Mouse (Mus musculus): ENCODE results near the gene 4930562C15Rik. TPM values are rescaled to one million over a fixed set of nuclear protein-coding genes. Genes with fewer than 3 reads are reported as not detected.

Gene 4930562C15Rik
- polyA plus RNA-seq, 1 experiment from 2014 or later: 0.89 TPM

DNA sequence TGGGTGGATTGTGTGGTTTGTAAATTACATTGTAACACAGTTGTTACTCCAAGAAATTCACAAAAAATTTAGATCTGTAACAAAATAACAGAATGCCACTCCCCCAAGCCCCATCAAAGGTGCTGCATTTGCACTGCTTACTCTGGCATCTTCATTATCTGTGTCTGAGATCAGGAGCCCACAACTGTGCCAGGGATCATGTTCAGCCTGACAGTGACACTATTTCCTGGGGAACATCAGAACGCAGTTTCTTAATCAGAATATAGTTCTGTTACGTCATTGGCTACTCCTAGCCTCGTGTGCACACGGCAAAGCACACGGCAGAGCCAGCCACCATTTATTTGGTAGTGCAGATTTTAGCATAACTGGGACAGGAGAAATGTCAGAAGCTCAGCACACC is 7.6 kb upstream of the 4930562C15Rik start:
- Histone ChIP-seq H3K9me3 (ENCODE audit: control insufficient read depth, low read length) (no peaks in the 10 kb centered on the region), H3K4me1 (ENCODE audit: control insufficient read depth, insufficient read depth, low read length) (no peaks in the 10 kb centered on the region), H3K36me3 (ENCODE audit: control insufficient read depth, insufficient read depth, low read length) (no peaks in the 10 kb centered on the region), H3K27ac (ENCODE audit: low read depth, low read length) (no peak overlapping the region), H3K27me3 (ENCODE audit: control insufficient read depth, insufficient read depth, low read length) (no peaks in the 10 kb centered on the region), H3K4me2 (replicated peaks; ENCODE audit: low read depth, low read length) (no peak overlapping the region), H3K4me3 (ENCODE audit: low read length) (no peak overlapping the region), H3K9ac (ENCODE audit: low read depth, low read length) (no peak overlapping the region)
- WGBS: 89% methylated on average over 5 of the region's 5 CpGs
- ATAC-seq (ENCODE audit: low FRiP score, low TSS enrichment): no peak

DNA sequence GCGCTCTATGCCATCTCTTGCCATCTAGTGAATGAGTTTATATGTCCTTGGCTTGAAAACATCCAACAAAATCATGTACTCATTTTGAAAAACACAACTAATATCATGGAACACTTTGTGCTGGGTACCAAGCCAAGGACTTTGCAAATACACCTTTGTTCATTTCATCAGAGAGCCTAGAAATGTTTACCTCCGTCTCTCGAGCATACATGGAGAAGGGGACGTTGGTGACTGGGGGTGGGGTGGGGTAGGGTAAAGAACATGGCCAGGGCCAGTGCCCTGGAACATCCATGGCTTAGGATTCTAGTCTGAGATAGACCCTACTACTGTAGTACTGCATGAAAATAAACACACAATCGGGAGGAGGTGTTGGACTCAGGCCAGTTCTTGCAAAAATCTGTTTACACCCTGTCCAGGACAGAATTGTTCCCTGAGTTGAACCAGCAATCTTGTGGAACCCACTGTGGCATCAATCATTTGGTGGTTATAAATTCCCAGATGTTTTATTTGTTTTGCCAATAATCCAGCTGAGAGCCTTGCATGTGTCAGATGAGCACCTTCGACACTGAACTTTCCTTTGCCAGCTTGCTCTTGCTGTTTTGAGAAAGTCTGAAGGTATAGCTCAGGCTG is 5.8 kb upstream of the 4930562C15Rik start:
- H3K9me3 ChIP-seq (ENCODE audit: control insufficient read depth, low read length): no peaks in the 10 kb centered on the region
- H3K4me2 ChIP-seq (replicated peaks; ENCODE audit: low read depth, low read length): no peak overlapping the region
- H3K36me3 ChIP-seq (ENCODE audit: control insufficient read depth, insufficient read depth, low read length): no peaks in the 10 kb centered on the region
- no peak for ATAC-seq (ENCODE audit: low FRiP score, low TSS enrichment)
- no peak overlapping the region for H3K9ac ChIP-seq (ENCODE audit: low read depth, low read length)
- H3K27ac ChIP-seq (ENCODE audit: low read depth, low read length): no peak overlapping the region
- no peaks in the 10 kb centered on the region for H3K4me1 ChIP-seq (ENCODE audit: control insufficient read depth, insufficient read depth, low read length)
- no peak overlapping the region for H3K4me3 ChIP-seq (ENCODE audit: low read length)
- 79% methylated on average over 6 of the region's 6 CpGs for WGBS
- no peaks in the 10 kb centered on the region for H3K27me3 ChIP-seq (ENCODE audit: control insufficient read depth, insufficient read depth, low read length)

DNA sequence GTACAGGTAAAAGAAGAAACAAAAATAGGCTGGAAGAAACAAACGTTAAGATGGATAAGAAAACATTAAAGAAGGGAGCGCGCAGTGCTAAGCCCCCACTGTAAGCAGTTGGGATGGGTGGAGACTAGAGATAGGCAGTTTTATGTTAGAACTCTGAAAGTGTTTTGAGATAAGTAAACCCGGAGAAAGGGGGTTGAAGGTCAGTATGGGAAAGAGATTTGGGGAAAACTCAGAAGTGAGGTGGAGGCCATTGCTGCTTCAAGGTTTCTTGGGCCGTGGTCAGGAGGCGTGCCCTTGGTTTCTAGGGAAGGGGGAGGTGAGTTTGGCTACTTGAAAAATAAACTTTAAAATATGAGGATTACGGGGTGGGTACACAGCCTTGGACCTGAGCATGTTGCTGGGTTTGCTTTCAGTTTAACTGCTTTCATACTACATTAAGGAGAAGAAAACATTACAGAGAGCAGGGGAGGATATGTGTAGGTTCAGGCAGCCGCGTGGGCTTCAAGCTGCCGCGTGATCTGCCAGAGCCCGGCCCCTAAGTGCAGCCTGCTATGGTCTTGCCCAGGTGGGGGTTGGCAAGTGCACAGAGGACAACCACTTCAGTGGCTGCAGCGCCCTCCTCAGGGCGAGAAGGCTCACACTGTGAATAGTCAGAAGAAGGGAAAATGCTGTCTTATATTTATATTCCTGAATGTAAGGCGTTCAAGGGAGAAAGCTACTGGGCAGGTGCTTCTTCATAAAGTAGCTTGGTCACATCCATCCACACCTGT is 3.4 kb upstream of the 4930562C15Rik start:
- Histone ChIP-seq H3K9ac (ENCODE audit: low read depth, low read length) (no peak overlapping the region), H3K27me3 (ENCODE audit: control insufficient read depth, insufficient read depth, low read length) (no peaks in the 10 kb centered on the region), H3K4me3 (ENCODE audit: low read length) (no peak overlapping the region), H3K9me3 (ENCODE audit: control insufficient read depth, low read length) (no peaks in the 10 kb centered on the region), H3K27ac (ENCODE audit: low read depth, low read length) (no peak overlapping the region), H3K4me1 (ENCODE audit: control insufficient read depth, insufficient read depth, low read length) (no peaks in the 10 kb centered on the region), H3K4me2 (replicated peaks; ENCODE audit: low read depth, low read length) (no peak overlapping the region), H3K36me3 (ENCODE audit: control insufficient read depth, insufficient read depth, low read length) (no peaks in the 10 kb centered on the region)
- 47% methylated on average over 15 of the region's 15 CpGs for WGBS
- ATAC-seq (ENCODE audit: low FRiP score, low TSS enrichment): no peak

DNA sequence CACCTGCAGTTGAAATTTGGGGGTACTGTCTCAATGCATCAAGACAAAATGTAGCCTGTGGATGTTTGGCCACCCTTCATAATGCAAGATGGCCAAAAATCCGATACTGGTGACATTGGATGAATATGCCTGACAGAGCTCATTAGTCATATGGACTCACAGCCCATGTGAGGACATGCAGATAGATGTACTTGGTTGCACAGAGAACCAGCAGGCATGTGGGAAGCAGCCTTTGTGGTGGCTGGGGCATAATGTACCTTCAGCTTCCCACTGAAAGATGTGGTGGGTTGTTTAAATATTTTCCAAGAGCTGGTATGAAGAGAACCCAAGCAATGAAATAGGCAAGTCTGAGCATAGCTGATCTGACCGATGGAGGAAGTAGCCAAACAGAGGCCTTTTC is 1.4 kb upstream of the 4930562C15Rik start:
- H3K4me1 ChIP-seq (ENCODE audit: control insufficient read depth, insufficient read depth, low read length): no peaks in the 10 kb centered on the region
- no peak overlapping the region for H3K27ac ChIP-seq (ENCODE audit: low read depth, low read length)
- no peak overlapping the region for H3K9ac ChIP-seq (ENCODE audit: low read depth, low read length)
- H3K27me3 ChIP-seq (ENCODE audit: control insufficient read depth, insufficient read depth, low read length): no peaks in the 10 kb centered on the region
- WGBS: 83% methylated on average over 2 of the region's 2 CpGs
- H3K4me3 ChIP-seq (ENCODE audit: low read length): no peak overlapping the region
- no peak overlapping the region for H3K4me2 ChIP-seq (replicated peaks; ENCODE audit: low read depth, low read length)
- no peak for ATAC-seq (ENCODE audit: low FRiP score, low TSS enrichment)
- H3K9me3 ChIP-seq (ENCODE audit: control insufficient read depth, low read length): no peaks in the 10 kb centered on the region
- H3K36me3 ChIP-seq (ENCODE audit: control insufficient read depth, insufficient read depth, low read length): no peaks in the 10 kb centered on the region

DNA sequence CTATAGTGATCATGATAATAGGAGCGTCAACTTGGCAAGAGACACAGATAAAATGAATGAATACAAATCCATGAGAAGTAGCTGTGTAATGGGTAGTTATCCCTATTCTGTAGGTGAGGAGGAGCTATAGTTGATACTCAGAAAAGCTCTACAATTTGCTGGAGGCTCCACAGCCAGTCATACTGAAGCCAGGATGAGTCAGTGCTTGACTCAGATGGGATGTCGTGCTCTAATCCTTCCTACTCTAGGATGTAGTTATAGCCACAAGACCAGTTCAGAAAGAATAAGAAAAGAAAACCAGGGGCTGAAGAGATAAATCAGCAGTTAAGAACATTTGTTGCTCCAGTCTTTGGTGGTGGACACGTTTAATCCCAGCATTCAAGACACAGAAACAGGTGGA is 2.4 kb downstream of the 4930562C15Rik start:
- Histone ChIP-seq H3K36me3 (ENCODE audit: control insufficient read depth, insufficient read depth, low read length) (no peaks in the 10 kb centered on the region), H3K9ac (ENCODE audit: low read depth, low read length) (no peak overlapping the region), H3K27me3 (ENCODE audit: control insufficient read depth, insufficient read depth, low read length) (no peaks in the 10 kb centered on the region), H3K4me3 (ENCODE audit: low read length) (no peak overlapping the region), H3K9me3 (ENCODE audit: control insufficient read depth, low read length) (no peaks in the 10 kb centered on the region), H3K27ac (ENCODE audit: low read depth, low read length) (no peak overlapping the region), H3K4me1 (ENCODE audit: control insufficient read depth, insufficient read depth, low read length) (no peaks in the 10 kb centered on the region), H3K4me2 (replicated peaks; ENCODE audit: low read depth, low read length) (no peak overlapping the region)
- 74% methylated on average over 3 of the region's 3 CpGs for WGBS
- no peak for ATAC-seq (ENCODE audit: low FRiP score, low TSS enrichment)

DNA sequence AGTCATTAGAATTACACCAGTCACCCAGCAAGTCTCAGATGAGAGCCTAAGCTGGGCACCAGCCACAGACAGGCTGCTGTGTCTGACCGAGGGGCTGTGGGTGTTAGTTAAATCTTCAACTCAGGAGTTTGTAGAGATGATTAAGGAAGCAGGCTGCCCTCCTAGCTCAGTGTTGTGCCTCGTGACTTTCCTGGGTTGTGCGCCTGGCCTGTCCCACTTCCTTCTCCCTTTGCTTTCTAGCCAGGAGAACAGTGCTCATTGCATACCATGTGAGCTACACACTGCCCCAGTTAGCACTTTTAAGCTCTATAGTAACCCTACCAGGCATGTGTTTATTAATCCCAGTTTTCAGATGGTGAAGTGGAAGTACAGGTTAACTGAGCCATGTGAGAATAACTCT is 4.3 kb downstream of the 4930562C15Rik start:
- no peak overlapping the region for H3K27ac ChIP-seq (ENCODE audit: low read depth, low read length)
- 77% methylated on average over 3 of the region's 3 CpGs for WGBS
- ATAC-seq (ENCODE audit: low FRiP score, low TSS enrichment): no peak
- H3K27me3 ChIP-seq (ENCODE audit: control insufficient read depth, insufficient read depth, low read length): no peaks in the 10 kb centered on the region
- H3K4me3 ChIP-seq (ENCODE audit: low read length): no peak overlapping the region
- H3K9me3 ChIP-seq (ENCODE audit: control insufficient read depth, low read length): no peaks in the 10 kb centered on the region
- no peak overlapping the region for H3K4me2 ChIP-seq (replicated peaks; ENCODE audit: low read depth, low read length)
- H3K9ac ChIP-seq (ENCODE audit: low read depth, low read length): no peak overlapping the region
- no peaks in the 10 kb centered on the region for H3K4me1 ChIP-seq (ENCODE audit: control insufficient read depth, insufficient read depth, low read length)
- H3K36me3 ChIP-seq (ENCODE audit: control insufficient read depth, insufficient read depth, low read length): no peaks in the 10 kb centered on the region

DNA sequence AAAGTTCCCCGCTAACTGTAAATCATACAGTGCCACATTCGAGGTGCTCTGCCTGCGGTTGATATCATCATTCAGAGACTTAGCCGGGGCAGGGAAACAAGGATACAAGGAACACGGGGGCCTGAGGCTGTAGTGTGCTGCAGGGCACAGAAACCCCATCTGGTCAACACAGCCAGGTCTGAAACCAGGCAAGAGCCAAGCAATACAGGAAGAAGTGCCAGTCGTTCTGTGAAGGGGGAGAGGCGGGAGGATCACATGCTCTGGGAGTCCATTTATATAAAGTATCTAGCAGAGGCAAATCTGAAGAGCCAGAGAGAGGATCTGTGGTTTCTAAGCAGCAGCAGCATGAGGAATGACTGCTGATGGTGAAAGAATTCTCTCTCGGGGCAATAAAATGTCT is 5.0 kb downstream of the 4930562C15Rik start:
- no peaks in the 10 kb centered on the region for H3K36me3 ChIP-seq (ENCODE audit: control insufficient read depth, insufficient read depth, low read length)
- H3K27me3 ChIP-seq (ENCODE audit: control insufficient read depth, insufficient read depth, low read length): no peaks in the 10 kb centered on the region
- 77% methylated on average over 8 of the region's 8 CpGs for whole genome bisulfite sequencing
- ATAC-seq (ENCODE audit: low FRiP score, low TSS enrichment): no peak
- no peak overlapping the region for H3K4me3 ChIP-seq (ENCODE audit: low read length)
- no peak overlapping the region for H3K27ac ChIP-seq (ENCODE audit: low read depth, low read length)
- H3K9ac ChIP-seq (ENCODE audit: low read depth, low read length): no peak overlapping the region
- H3K4me2 ChIP-seq (replicated peaks; ENCODE audit: low read depth, low read length): no peak overlapping the region
- no peaks in the 10 kb centered on the region for H3K9me3 ChIP-seq (ENCODE audit: control insufficient read depth, low read length)
- H3K4me1 ChIP-seq (ENCODE audit: control insufficient read depth, insufficient read depth, low read length): no peaks in the 10 kb centered on the region

DNA sequence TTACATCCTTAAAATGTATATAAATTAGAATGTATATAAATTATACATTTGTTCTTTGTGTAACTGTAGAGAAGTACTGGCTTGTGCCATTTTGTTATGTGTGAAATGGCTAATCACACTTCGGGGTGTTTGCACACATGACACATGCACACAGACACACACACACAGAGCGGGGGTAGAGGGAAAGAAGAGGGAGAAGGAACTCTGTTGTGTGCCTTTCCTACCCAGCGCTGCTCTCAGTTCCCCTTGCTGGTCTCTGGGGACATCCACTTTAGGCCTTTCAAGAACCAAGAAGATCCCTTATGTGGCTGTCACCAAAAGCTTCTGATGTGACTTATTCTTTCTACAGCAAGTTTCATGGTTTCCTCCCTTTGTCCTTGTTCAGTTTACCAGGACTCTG is 11.8 kb downstream of the 4930562C15Rik start:
- Histone ChIP-seq H3K36me3 (ENCODE audit: control insufficient read depth, insufficient read depth, low read length) (no peaks in the 10 kb centered on the region), H3K4me3 (ENCODE audit: low read length) (no peak overlapping the region), H3K4me2 (replicated peaks; ENCODE audit: low read depth, low read length) (no peak overlapping the region), H3K27ac (ENCODE audit: low read depth, low read length) (no peak overlapping the region), H3K4me1 (ENCODE audit: control insufficient read depth, insufficient read depth, low read length) (no peaks in the 10 kb centered on the region), H3K9ac (ENCODE audit: low read depth, low read length) (no peak overlapping the region), H3K9me3 (ENCODE audit: control insufficient read depth, low read length) (no peaks in the 10 kb centered on the region), H3K27me3 (ENCODE audit: control insufficient read depth, insufficient read depth, low read length) (no peaks in the 10 kb centered on the region)
- 89% methylated on average over 3 of the region's 3 CpGs for WGBS
- ATAC-seq (ENCODE audit: low FRiP score, low TSS enrichment): no peak

DNA sequence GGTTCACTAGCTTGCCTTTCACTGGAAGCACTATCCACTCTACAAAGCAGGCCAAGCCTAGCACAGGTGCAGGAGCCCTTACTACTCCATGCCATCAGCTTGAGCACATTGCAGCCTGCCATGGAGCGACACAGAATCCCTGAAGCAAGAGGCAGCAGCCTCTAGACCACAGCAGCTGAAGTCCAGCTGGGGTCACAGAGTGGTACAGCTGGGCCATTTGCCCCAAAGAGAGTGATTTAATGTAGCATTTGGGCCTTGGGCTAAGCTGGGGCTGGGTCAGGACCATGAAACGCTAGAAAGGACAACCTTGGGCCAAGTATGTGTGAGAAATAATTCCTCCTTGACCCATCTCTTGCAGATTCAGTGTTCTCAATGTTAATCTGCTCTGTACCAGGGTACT is 12.9 kb downstream of the 4930562C15Rik start:
- WGBS: 80% methylated on average over 2 of the region's 2 CpGs
- Histone ChIP-seq H3K9ac (ENCODE audit: low read depth, low read length) (no peak overlapping the region), H3K4me3 (ENCODE audit: low read length) (no peak overlapping the region), H3K4me2 (replicated peaks; ENCODE audit: low read depth, low read length) (no peak overlapping the region), H3K9me3 (ENCODE audit: control insufficient read depth, low read length) (no peaks in the 10 kb centered on the region), H3K27ac (ENCODE audit: low read depth, low read length) (no peak overlapping the region), H3K27me3 (ENCODE audit: control insufficient read depth, insufficient read depth, low read length) (no peaks in the 10 kb centered on the region), H3K4me1 (ENCODE audit: control insufficient read depth, insufficient read depth, low read length) (no peaks in the 10 kb centered on the region), H3K36me3 (ENCODE audit: control insufficient read depth, insufficient read depth, low read length) (no peaks in the 10 kb centered on the region)
- ATAC-seq (ENCODE audit: low FRiP score, low TSS enrichment): no peak
